Mouse (Mus musculus) MEL (cell line): ENCODE data around the gene Mapk7. TPM values are rescaled to one million over a fixed set of nuclear protein-coding genes. Genes with fewer than 3 reads are reported as not detected.

ENCODE experiments used
- DNase-seq: peaks from one replicate; pipeline ENCODE4 v3.0.0; 2011; ENCODE audit warnings: low read depth, low spot score
- H3K27ac ChIP-seq: 2 replicates; pipeline ENCODE4 v1.5.1; 2012; ENCODE audit warnings: low read depth, mild to moderate bottlenecking, control low read depth, low read length, moderate library complexity; ENCODE audit not compliant: control insufficient read depth
- H3K27me3 ChIP-seq, 2 experiments: fragments of 150-350 bp in 1 of 2; sonication (generic) in 1 of 2; 2 replicates each; pipeline ENCODE4 v1.6.1; 2012; ENCODE audit warnings: low read length in 2 of 2, mild to moderate bottlenecking in 2 of 2, improper control_type of control experiment in 1 of 2, moderate library complexity in 1 of 2; ENCODE audit not compliant: insufficient read depth in 2 of 2, control insufficient read depth in 1 of 2
- H3K36me3 ChIP-seq, 2 experiments: 2 replicates each; pipeline ENCODE4 v1.6.1; 2012 to 2014; ENCODE audit warnings: low read length in 2 of 2, improper control_type of control experiment in 1 of 2, inconsistent platforms in 1 of 2, mild to moderate bottlenecking in 1 of 2; ENCODE audit not compliant: insufficient read depth in 2 of 2, control insufficient read depth in 1 of 2
- H3K4me1 ChIP-seq, 2 experiments: fragments of 150-350 bp in 1 of 2; sonication (generic) in 1 of 2; 2 replicates each; pipeline ENCODE4 v1.6.1; 2012; ENCODE audit warnings: low read length in 2 of 2, improper control_type of control experiment in 1 of 2, mild to moderate bottlenecking in 1 of 2; ENCODE audit not compliant: insufficient read depth in 2 of 2, control insufficient read depth in 1 of 2
- H3K4me3 ChIP-seq, 2 experiments: fragments of 150-350 bp in 1 of 2; sonication (generic) in 1 of 2; 2 replicates each; pipeline ENCODE4 v1.5.1; 2012; ENCODE audit warnings: low read depth in 2 of 2, low read length in 2 of 2, mild to moderate bottlenecking in 2 of 2, moderate library complexity in 2 of 2, control low read depth in 1 of 2, improper control_type of control experiment in 1 of 2; ENCODE audit not compliant: control insufficient read depth in 1 of 2, insufficient read depth in 1 of 2
- H3K79me2 ChIP-seq: 2 replicates; pipeline ENCODE4 v1.6.1; 2012; ENCODE audit warnings: mild to moderate bottlenecking, low read length, moderate library complexity; ENCODE audit not compliant: control insufficient read depth, poor library complexity, insufficient read depth
- H3K9ac ChIP-seq: 2 replicates; pipeline ENCODE4 v1.6.1; 2012; ENCODE audit warnings: low read depth, mild to moderate bottlenecking, control low read depth, low read length, moderate library complexity; ENCODE audit not compliant: control insufficient read depth, poor library complexity, severe bottlenecking
- H3K9me3 ChIP-seq: fragments of 150-350 bp; sonication (generic); replicated peaks from 2 replicates; pipeline ENCODE4 v1.6.1; 2012; ENCODE audit warnings: mild to moderate bottlenecking, low read length, improper control_type of control experiment, moderate library complexity; ENCODE audit not compliant: insufficient read depth
- BHLHE40 ChIP-seq: IDR thresholded peaks from 2 replicates; pipeline ENCODE4 v1.6.1; 2012; ENCODE audit warnings: low read depth, mild to moderate bottlenecking, inconsistent platforms, low read length, improper control_type of control experiment, borderline replicate concordance
- CHD2 ChIP-seq: IDR thresholded peaks from 2 replicates; pipeline ENCODE4 v1.6.1; 2011; ENCODE audit warnings: low read length, improper control_type of control experiment
- CTCF ChIP-seq, 3 experiments: IDR thresholded peaks in 2 of 3; conservative IDR thresholded peaks in 1 of 3; 2 replicates each; pipeline ENCODE4 v1.5.1; 2011 to 2012; ENCODE audit warnings: low read length in 3 of 3, low read depth in 2 of 3, mild to moderate bottlenecking in 2 of 3, improper control_type of control experiment in 1 of 3, inconsistent platforms in 1 of 3, mixed read lengths in 1 of 3, moderate library complexity in 1 of 3; ENCODE audit not compliant: control insufficient read depth in 1 of 3, insufficient read depth in 1 of 3, poor library complexity in 1 of 3, severe bottlenecking in 1 of 3
- E2F4 ChIP-seq: IDR thresholded peaks from 2 replicates; pipeline ENCODE4 v1.6.1; 2011; ENCODE audit warnings: low read depth, low read length, improper control_type of control experiment, borderline replicate concordance
- EP300 ChIP-seq, 2 experiments: IDR thresholded peaks; 2 replicates each; pipeline ENCODE4 v1.6.1; 2011; ENCODE audit warnings: improper control_type of control experiment in 2 of 2, low read length in 2 of 2, low read depth in 1 of 2, mild to moderate bottlenecking in 1 of 2
- ETS1 ChIP-seq: IDR thresholded peaks from 2 replicates; pipeline ENCODE4 v1.6.1; 2012; ENCODE audit warnings: low read depth, mild to moderate bottlenecking, inconsistent platforms, low read length, improper control_type of control experiment, moderate library complexity
- GATA1 ChIP-seq: IDR thresholded peaks from 2 replicates; pipeline ENCODE4 v1.6.1; 2011; ENCODE audit warnings: low read depth, low read length, improper control_type of control experiment
- JUND ChIP-seq: IDR thresholded peaks from 2 replicates; pipeline ENCODE4 v1.6.1; 2011; ENCODE audit warnings: low read depth, mild to moderate bottlenecking, improper control_type of control experiment, low read length
- KAT2A ChIP-seq: conservative IDR thresholded peaks from 2 replicates; pipeline ENCODE4 v1.6.1; 2012; ENCODE audit warnings: low read depth, low read length, improper control_type of control experiment, inconsistent platforms
- MAFK ChIP-seq: IDR thresholded peaks from 2 replicates; pipeline ENCODE4 v1.6.1; 2011; ENCODE audit warnings: low read depth, mild to moderate bottlenecking, low read length, improper control_type of control experiment, borderline replicate concordance
- MAZ ChIP-seq: IDR thresholded peaks from 2 replicates; pipeline ENCODE4 v1.6.1; 2012; ENCODE audit warnings: low read depth, mild to moderate bottlenecking, inconsistent platforms, low read length, improper control_type of control experiment
- MXI1 ChIP-seq: IDR thresholded peaks from 2 replicates; pipeline ENCODE4 v1.6.1; 2011; ENCODE audit warnings: mild to moderate bottlenecking, low read depth, low read length, improper control_type of control experiment
- MYC ChIP-seq: IDR thresholded peaks from 2 replicates; pipeline ENCODE4 v1.6.1; 2011; ENCODE audit warnings: low read depth, mild to moderate bottlenecking, low read length, improper control_type of control experiment, moderate library complexity
- POLR2A ChIP-seq, 2 experiments: IDR thresholded peaks; 2 replicates each; pipeline ENCODE4 v1.6.1; 2011 to 2012; ENCODE audit warnings: low read length in 2 of 2, mild to moderate bottlenecking in 2 of 2, control low read depth in 1 of 2, improper control_type of control experiment in 1 of 2, low read depth in 1 of 2, moderate library complexity in 1 of 2; ENCODE audit not compliant: control insufficient read depth in 1 of 2, insufficient read depth in 1 of 2, poor library complexity in 1 of 2
- RAD21 ChIP-seq: IDR thresholded peaks from 2 replicates; pipeline ENCODE4 v1.6.1; 2011; ENCODE audit warnings: mild to moderate bottlenecking, low read depth, low read length, improper control_type of control experiment
- RCOR1 ChIP-seq: IDR thresholded peaks from 2 replicates; pipeline ENCODE4 v1.6.1; 2012; ENCODE audit warnings: low read depth, mild to moderate bottlenecking, inconsistent platforms, low read length, improper control_type of control experiment
- SMC3 ChIP-seq: IDR thresholded peaks from 2 replicates; pipeline ENCODE4 v1.6.1; 2011; ENCODE audit warnings: low read depth, low read length, improper control_type of control experiment
- TAL1 ChIP-seq: IDR thresholded peaks from 2 replicates; pipeline ENCODE4 v1.6.1; 2012; ENCODE audit warnings: mild to moderate bottlenecking, inconsistent platforms, low read length, moderate library complexity, mixed read lengths
- TBP ChIP-seq: IDR thresholded peaks from 2 replicates; pipeline ENCODE4 v1.8.0; 2011; ENCODE audit warnings: low read depth, low read length, improper control_type of control experiment
- TCF12 ChIP-seq: IDR thresholded peaks from 2 replicates; pipeline ENCODE4 v1.6.1; 2014; ENCODE audit warnings: low read depth, mild to moderate bottlenecking, inconsistent platforms, low read length, improper control_type of control experiment, moderate library complexity
- USF1 ChIP-seq: IDR thresholded peaks from 2 replicates; pipeline ENCODE4 v1.6.1; 2014; ENCODE audit warnings: low read depth, mild to moderate bottlenecking, inconsistent platforms, low read length, improper control_type of control experiment, moderate library complexity
- USF2 ChIP-seq, 2 experiments: IDR thresholded peaks; 2 replicates each; pipeline ENCODE4 v1.6.1; 2011 to 2012; ENCODE audit warnings: improper control_type of control experiment in 2 of 2, low read length in 2 of 2, borderline replicate concordance in 1 of 2, inconsistent platforms in 1 of 2, low read depth in 1 of 2, mild to moderate bottlenecking in 1 of 2; ENCODE audit not compliant: insufficient read depth in 1 of 2
- ZC3H11A ChIP-seq: IDR thresholded peaks from 2 replicates; pipeline ENCODE4 v1.6.1; 2012; ENCODE audit warnings: low read depth, mild to moderate bottlenecking, inconsistent platforms, low read length, improper control_type of control experiment
- ZKSCAN1 ChIP-seq: IDR thresholded peaks from 2 replicates; pipeline ENCODE4 v1.6.1; 2012; ENCODE audit warnings: low read depth, mild to moderate bottlenecking, inconsistent platforms, low read length, improper control_type of control experiment, moderate library complexity
- ZNF384 ChIP-seq: IDR thresholded peaks from 2 replicates; pipeline ENCODE4 v1.6.1; 2012; ENCODE audit warnings: low read depth, mild to moderate bottlenecking, inconsistent platforms, low read length, improper control_type of control experiment
- polyA plus RNA-seq, 2 experiments: library from polyadenylated mRNA; stranded (reverse) in 1 of 2; unstranded in 1 of 2; fragments of >175 nt in 1 of 2; fragments of >200 nt in 1 of 2; gene quantifications; 2 replicates each; pipeline versions ENCODE4 v1.2.1 to v1.2.4; 2012; ENCODE audit warnings: low replicate concordance in 2 of 2, low read depth in 1 of 2; ENCODE audit not compliant: insufficient read length in 2 of 2, insufficient read depth in 1 of 2, missing spikeins in 1 of 2
- total RNA-seq: library from RNA; depleted of rRNA; stranded (reverse); fragments of 300-350 nt; gene quantifications from 2 replicates; pipeline ENCODE4 v1.2.3, GENCODE M21; 2012

Mapk7 gene
- total and polyA plus RNA-seq, 3 experiments = 12.6 to 25.3 TPM; not detected in 1

- TF ChIP-seq ZKSCAN1 (no peak), USF1 (no peak), RCOR1 (peak; percentile 65), MXI1 (no peak), USF2 (IDR thresholded peaks at IDR 0.05; ENCODE audit: borderline replicate concordance in 1 of 2, insufficient read depth in 1 of 2, low read depth in 1 of 2, low read length in 2 of 2) (no peak), MAZ (peak; percentile 49; the same call in 1 of the 2 replicates), CTCF (IDR thresholded peaks at IDR 0.05 in 2 of 3, conservative IDR thresholded peaks at IDR 0.05 in 1 of 3; ENCODE audit: control insufficient read depth in 1 of 3, insufficient read depth in 1 of 3, low read depth in 2 of 3, low read length in 3 of 3, poor library complexity in 1 of 3, severe bottlenecking in 1 of 3) (no peak), KAT2A (no peak), CHD2 (peak; percentile 58), TCF12 (0 out of 2 replicates have a peak, but pooled peaks have one; percentile 26)
- TF ChIP-seq, all 39 proteins: peak for 12
Measured at GRCm38 (mm10) chr11:61497490-61497889, 3.3 kb upstream of the Mapk7 start (continued).

DNA sequence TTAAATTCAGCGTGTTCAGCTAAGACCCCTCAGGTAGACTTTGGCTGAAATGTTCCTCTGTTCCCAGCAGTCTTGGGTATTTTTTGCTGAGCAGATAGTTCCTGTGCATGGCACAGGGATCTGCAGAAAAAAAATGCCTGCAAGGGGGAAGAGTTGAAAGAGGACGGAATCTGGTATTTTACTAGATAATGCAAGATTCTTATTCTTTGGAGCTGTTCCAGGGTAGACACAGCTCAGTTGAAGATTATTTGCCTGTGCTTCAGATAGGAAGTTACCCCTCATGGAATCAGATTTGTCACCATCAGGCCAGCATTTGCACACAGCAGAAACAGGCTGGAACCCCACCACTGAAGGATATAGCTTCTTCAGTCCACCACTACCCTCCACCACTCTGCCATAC, 1.3 kb upstream of the Mapk7 start:
- H3K27ac ChIP-seq = peak overlapping the region; percentile 24; the same call in 1 of the 2 replicates
- DNase-seq = peak; percentile 46

More for the DNA sequence above, 1.3 kb upstream of the Mapk7 start:
- Histone ChIP-seq H3K4me3 (no peak overlapping the region), H3K36me3 (peaks cover 0 to 36% of the 10 kb centered on the region in 2 experiments; a peak in 3 of 4 replicates), H3K9me3 (no peaks in the 10 kb centered on the region), H3K4me1 (peaks cover 5 to 42% of the 10 kb centered on the region in 2 experiments), H3K27me3 (no peaks in the 10 kb centered on the region), H3K79me2 (peaks cover 7% of the 10 kb centered on the region; the same call in 1 of the 2 replicates), H3K9ac (no peak overlapping the region)
- TF ChIP-seq RCOR1 (peak; percentile 95), SMC3 (no peak), E2F4 (no peak), RAD21 (no peak), ETS1 (peak; percentile 63), TAL1 (no peak), ZNF384 (peak; percentile 51), POLR2A (IDR thresholded peaks at IDR 0.05; ENCODE audit: control insufficient read depth in 1 of 2, insufficient read depth in 1 of 2, low read depth in 1 of 2, low read length in 2 of 2, poor library complexity in 1 of 2) (no peak), TCF12 (peak; percentile 46; the same call in 1 of the 2 replicates), GATA1 (peak; percentile 73), TBP (0 out of 2 replicates have a peak, but pooled peaks have one; percentile 32), JUND (no peak), MAZ (no peak), MYC (no peak), BHLHE40 (no peak), MAFK (no peak; the same call in 1 of the 2 replicates), USF2 (IDR thresholded peaks at IDR 0.05; ENCODE audit: borderline replicate concordance in 1 of 2, insufficient read depth in 1 of 2, low read depth in 1 of 2, low read length in 2 of 2) (no peak), KAT2A (no peak), ZC3H11A (no peak), EP300 (IDR thresholded peaks at IDR 0.05; ENCODE audit: low read depth in 1 of 2, low read length in 2 of 2) (peak in 1 of 2 experiments; percentile 63; a peak in 2 of 4 replicates)
